Mouse (Mus musculus): ENCODE data around the gene Git1.

DNA sequence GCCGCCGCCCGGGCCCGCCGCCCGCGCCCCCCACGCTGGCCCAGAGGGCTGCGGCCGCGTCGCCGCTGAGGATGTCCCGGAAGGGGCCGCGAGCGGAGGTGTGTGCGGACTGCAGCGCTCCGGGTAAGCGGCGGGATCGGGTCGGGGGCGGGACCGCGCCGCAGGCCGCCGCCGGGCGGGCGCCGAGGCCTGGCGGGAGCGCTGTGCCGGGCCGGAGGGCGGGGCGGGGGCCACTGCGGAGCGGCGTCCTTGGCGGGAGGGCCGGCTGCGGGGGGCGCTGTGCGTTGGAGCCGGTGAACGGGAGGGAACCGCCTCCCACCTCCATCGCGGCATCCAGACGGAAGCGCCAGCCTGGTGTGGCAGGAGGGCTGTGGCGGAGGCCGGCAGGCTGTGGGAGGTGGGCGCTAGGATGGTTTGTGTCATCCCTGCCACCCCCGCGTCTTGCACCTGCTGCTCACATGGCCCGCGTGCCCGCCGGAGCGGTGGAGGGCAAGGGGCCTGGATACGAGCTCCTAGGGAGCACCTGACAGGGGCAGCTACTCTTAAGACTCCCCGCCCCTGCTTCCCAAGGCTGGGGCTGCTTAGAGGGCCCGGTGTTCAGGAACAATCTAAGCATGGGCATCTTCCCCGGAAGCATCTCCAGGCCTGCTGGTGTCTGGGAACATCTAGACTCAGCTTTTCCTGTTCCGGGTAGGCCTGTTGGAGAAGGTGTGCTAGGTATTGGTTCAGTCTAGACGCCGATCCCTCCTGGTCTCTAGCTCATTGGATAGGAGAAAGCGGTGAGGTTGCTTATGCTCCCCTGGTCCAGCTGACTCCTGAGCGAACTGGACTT is at the start of gene Git1:
- TF ChIP-seq CTCF (IDR thresholded peaks at IDR 0.05; ENCODE audit: borderline replicate concordance, insufficient read depth, low read depth, low read length) (no peak), POLR2A (IDR thresholded peaks at IDR 0.05; ENCODE audit: borderline replicate concordance, insufficient read depth, low read length) (0 out of 2 replicates have a peak, but pooled peaks have one; percentile 0)

Measured in cerebellum, adult 2 months (tissue).